Mouse (Mus musculus) hindbrain, embryonic 14.5 days (tissue): ENCODE data around the gene Prlh. TPM values are rescaled to one million over a fixed set of nuclear protein-coding genes. Genes with fewer than 3 reads are reported as not detected.
A peak's percentile ranks its signal among the peaks of the same experiment; 100 is the strongest.

Experiments used
- ATAC-seq: fragments of 200-750 bp; cut with Nextera tagmentation; 2 replicates; pipeline ENCODE4 v1.8.0; 2017; ENCODE audit warnings: moderate number of reproducible peaks, mild to moderate bottlenecking, moderate TSS enrichment, moderate library complexity; ENCODE audit not compliant: low FRiP score
- DNase-seq: peaks from one replicate; pipeline ENCODE4 v3.0.0-alpha.2; 2015; ENCODE audit warnings: low spot score
- H3K27ac ChIP-seq: fragments of 300-500 bp; sonication (generic); 2 replicates; pipeline ENCODE4 v1.5.1; 2014; ENCODE audit warnings: mild to moderate bottlenecking, moderate library complexity
- H3K27me3 ChIP-seq: fragments of 300-500 bp; sonication (generic); 2 replicates; pipeline ENCODE4 v1.6.1; 2014; ENCODE audit warnings: mild to moderate bottlenecking, low read length, mixed read lengths; ENCODE audit not compliant: control insufficient read depth, insufficient read depth
- H3K36me3 ChIP-seq: fragments of 300-500 bp; sonication (generic); replicated peaks from 2 replicates; pipeline ENCODE4 v1.6.1; 2014; ENCODE audit not compliant: control insufficient read depth, insufficient read depth
- H3K4me1 ChIP-seq: fragments of 300-500 bp; sonication (generic); replicated peaks from 2 replicates; pipeline ENCODE4 v1.6.1; 2014; ENCODE audit warnings: antibody characterized with exemption, low read length, mixed read lengths; ENCODE audit not compliant: control insufficient read depth, insufficient read depth
- H3K4me2 ChIP-seq: fragments of 300-500 bp; sonication (generic); replicated peaks from 2 replicates; pipeline ENCODE4 v1.6.1; 2014; ENCODE audit warnings: mild to moderate bottlenecking, moderate library complexity
- H3K4me3 ChIP-seq: fragments of 300-500 bp; sonication (generic); replicated peaks from 2 replicates; pipeline ENCODE4 v1.5.1; 2014; ENCODE audit warnings: mild to moderate bottlenecking, low read length
- H3K9ac ChIP-seq: fragments of 300-500 bp; sonication (generic); 2 replicates; pipeline ENCODE4 v1.6.1; 2014
- H3K9me3 ChIP-seq: fragments of 300-500 bp; sonication (generic); 2 replicates; pipeline ENCODE4 v1.6.1; 2016; ENCODE audit warnings: low read length; ENCODE audit not compliant: control insufficient read depth
- WGBS: fragments of 180-500 bp; shearing (Covaris S2); extraction: QIAGEN DNeasy Blood & Tissue Kit; methylation state at CpG from one replicate; pipeline ENCODE4 v1.1.7; 2014; 5-methylcytosine and 5-hydroxymethylcytosine counted together
- polyA plus RNA-seq: library from polyadenylated mRNA; unstranded; fragments of >200 nt; fragmentation: Nextera tagmentation; extraction: Ambion mirVana; gene quantifications from 2 replicates; pipeline ENCODE4 v1.2.1, GENCODE M21; 2014

The Prlh gene
- polyA plus RNA-seq, 1 experiment from 2014 or later = not detected

GRCm38 (mm10) chr1:90917509-90917908 lies 35.4 kb upstream of the Prlh start:
- Histone ChIP-seq H3K4me3 (no peak overlapping the region), H3K36me3 (no peaks in the 10 kb centered on the region), H3K27ac (no peak overlapping the region), H3K4me1 (peaks cover 5% of the 10 kb centered on the region), H3K9ac (no peak overlapping the region), H3K9me3 (peaks cover 14% of the 10 kb centered on the region; the same call in 1 of the 2 replicates), H3K27me3 (0 out of 2 replicates have a peak, but pooled peaks cover 13% of the 10 kb centered on the region), H3K4me2 (no peak overlapping the region)
- ATAC-seq (no peak), DNase-seq (no peak)
- 76% methylated on average over 6 of the region's 6 CpGs for WGBS

- Histone ChIP-seq H3K4me2 (no peak overlapping the region), H3K4me3 (no peak overlapping the region), H3K36me3 (no peaks in the 10 kb centered on the region), H3K4me1 (no peaks in the 10 kb centered on the region), H3K27ac (no peak overlapping the region), H3K27me3 (0 out of 2 replicates have a peak, but pooled peaks cover 3% of the 10 kb centered on the region), H3K9me3 (peaks cover 14% of the 10 kb centered on the region; the same call in 1 of the 2 replicates), H3K9ac (no peak overlapping the region)
- ATAC-seq = no peak
- WGBS = 93% methylated on average over 9 of the region's 9 CpGs
- DNase-seq = no peak
Measured at GRCm38 (mm10) chr1:90921687-90922086, 31.2 kb upstream of the Prlh start.

GRCm38 (mm10) chr1:90926030-90926429 lies 26.9 kb upstream of the Prlh start:
- ATAC-seq (no peak), DNase-seq (no peak)
- peaks cover 8% of the 10 kb centered on the region; the same call in 1 of the 2 replicates for H3K27me3 ChIP-seq
- no peak overlapping the region for H3K27ac ChIP-seq
- H3K9me3 ChIP-seq = no peaks in the 10 kb centered on the region
- 76% methylated on average over 4 of the region's 4 CpGs for WGBS
- no peaks in the 10 kb centered on the region for H3K36me3 ChIP-seq
- H3K4me3 ChIP-seq = no peak overlapping the region
- no peak overlapping the region for H3K4me2 ChIP-seq
- no peaks in the 10 kb centered on the region; the same call in 1 of the 2 replicates for H3K4me1 ChIP-seq
- H3K9ac ChIP-seq = no peak overlapping the region

- Histone ChIP-seq H3K36me3 (no peaks in the 10 kb centered on the region), H3K4me1 (no peaks in the 10 kb centered on the region; the same call in 1 of the 2 replicates), H3K27me3 (peaks cover 8% of the 10 kb centered on the region; the same call in 1 of the 2 replicates), H3K4me3 (no peak overlapping the region), H3K4me2 (no peak overlapping the region), H3K9me3 (no peaks in the 10 kb centered on the region), H3K27ac (no peak overlapping the region), H3K9ac (no peak overlapping the region)
- 58% methylated on average over 15 of the region's 15 CpGs for WGBS
- ATAC-seq = no peak
- DNase-seq = no peak
Measured at GRCm38 (mm10) chr1:90927308-90927707, 25.6 kb upstream of the Prlh start.

GRCm38 (mm10) chr1:90927929-90928574 lies 24.9 kb upstream of the Prlh start:
- WGBS = 2% methylated on average over 23 of the region's 23 CpGs
- H3K4me2 ChIP-seq = peak overlapping the region; percentile 48
- no peaks in the 10 kb centered on the region for H3K36me3 ChIP-seq
- DNase-seq = no peak
- H3K9ac ChIP-seq = no peak overlapping the region
- peaks cover 8% of the 10 kb centered on the region; the same call in 1 of the 2 replicates for H3K27me3 ChIP-seq
- H3K4me3 ChIP-seq = no peak overlapping the region
- no peaks in the 10 kb centered on the region; the same call in 1 of the 2 replicates for H3K4me1 ChIP-seq
- H3K9me3 ChIP-seq = no peaks in the 10 kb centered on the region
- no peak overlapping the region for H3K27ac ChIP-seq
- ATAC-seq = 0 out of 2 replicates have a peak, but pooled peaks have one; percentile 21

- Histone ChIP-seq H3K9ac (no peak overlapping the region), H3K27ac (no peak overlapping the region), H3K4me1 (no peaks in the 10 kb centered on the region; the same call in 1 of the 2 replicates), H3K4me2 (peak overlapping the region; percentile 48), H3K27me3 (peaks cover 8% of the 10 kb centered on the region; the same call in 1 of the 2 replicates), H3K9me3 (no peaks in the 10 kb centered on the region), H3K4me3 (no peak overlapping the region), H3K36me3 (no peaks in the 10 kb centered on the region)
- peak; percentile 71; the same call in 1 of the 2 replicates for ATAC-seq
- peak; percentile 90 for DNase-seq
- WGBS = 3% methylated on average over 6 of the region's 6 CpGs
Measured at GRCm38 (mm10) chr1:90928575-90928934, 24.4 kb upstream of the Prlh start.

GRCm38 (mm10) chr1:90933001-90933400 lies 19.9 kb upstream of the Prlh start:
- H3K36me3 ChIP-seq = no peaks in the 10 kb centered on the region
- peaks cover 4% of the 10 kb centered on the region; the same call in 1 of the 2 replicates for H3K27me3 ChIP-seq
- ATAC-seq = no peak
- DNase-seq = no peak
- no peak overlapping the region for H3K27ac ChIP-seq
- no peak overlapping the region for H3K4me2 ChIP-seq
- no peak overlapping the region for H3K4me3 ChIP-seq
- H3K9me3 ChIP-seq = no peaks in the 10 kb centered on the region
- WGBS = 84% methylated on average over 5 of the region's 5 CpGs
- no peak overlapping the region for H3K9ac ChIP-seq
- H3K4me1 ChIP-seq = no peaks in the 10 kb centered on the region; the same call in 1 of the 2 replicates

GRCm38 (mm10) chr1:90936990-90937389 lies 15.9 kb upstream of the Prlh start:
- Histone ChIP-seq H3K36me3 (no peaks in the 10 kb centered on the region), H3K27me3 (no peaks in the 10 kb centered on the region), H3K27ac (no peak overlapping the region), H3K4me1 (no peaks in the 10 kb centered on the region), H3K4me2 (no peak overlapping the region), H3K9me3 (no peaks in the 10 kb centered on the region), H3K9ac (no peak overlapping the region), H3K4me3 (no peak overlapping the region)
- 70% methylated on average over 9 of the region's 9 CpGs for WGBS
- ATAC-seq = no peak
- DNase-seq = no peak

GRCm38 (mm10) chr1:90939980-90940379 lies 12.9 kb upstream of the Prlh start:
- Histone ChIP-seq H3K27ac (no peak overlapping the region), H3K9ac (no peak overlapping the region), H3K4me3 (no peak overlapping the region), H3K36me3 (no peaks in the 10 kb centered on the region), H3K4me1 (no peaks in the 10 kb centered on the region), H3K27me3 (no peaks in the 10 kb centered on the region), H3K4me2 (no peak overlapping the region), H3K9me3 (no peaks in the 10 kb centered on the region)
- ATAC-seq = no peak
- WGBS = 85% methylated on average over 4 of the region's 4 CpGs
- no peak for DNase-seq
